Mouse (Mus musculus) stomach, postnatal 0 days (tissue): ENCODE measurements at regions not wholly inside any gene's neighbourhood (a gene's known extent, or its start where the extent isn't known, plus 50 kb on each side); places are given as distances from the start of the nearest gene placed in this dataset.

ENCODE experiments used
- ATAC-seq: fragments of 200-750 bp; cut with Nextera tagmentation; 2 replicates; pipeline ENCODE4 v1.8.0; 2017; ENCODE audit not compliant: low FRiP score, low TSS enrichment
- DNase-seq: peaks from one replicate; pipeline ENCODE4 v3.0.0-alpha.2; 2016; ENCODE audit warnings: low spot score
- H3K27ac ChIP-seq: fragments of 300-500 bp; sonication (generic); replicated peaks from 2 replicates; pipeline ENCODE4 v1.5.1; 2014; ENCODE audit warnings: mild to moderate bottlenecking, control low read depth
- H3K27me3 ChIP-seq: fragments of 300-500 bp; sonication (generic); 2 replicates; pipeline ENCODE4 v1.6.1; 2014; ENCODE audit warnings: low read length; ENCODE audit not compliant: control insufficient read depth, insufficient read depth
- H3K36me3 ChIP-seq: fragments of 300-500 bp; sonication (generic); 2 replicates; pipeline ENCODE4 v1.6.1; 2014; ENCODE audit warnings: low read length, mixed read lengths; ENCODE audit not compliant: control insufficient read depth, insufficient read depth
- H3K4me1 ChIP-seq: fragments of 300-500 bp; sonication (generic); replicated peaks from 2 replicates; pipeline ENCODE4 v1.6.1; 2014; ENCODE audit warnings: antibody characterized with exemption; ENCODE audit not compliant: control insufficient read depth, insufficient read depth
- H3K4me2 ChIP-seq: fragments of 300-500 bp; sonication (generic); replicated peaks from 2 replicates; pipeline ENCODE4 v1.6.1; 2014; ENCODE audit warnings: low read depth, mild to moderate bottlenecking, control low read depth, moderate library complexity
- H3K4me3 ChIP-seq: fragments of 300-500 bp; sonication (generic); 2 replicates; pipeline ENCODE4 v1.5.1; 2014; ENCODE audit warnings: low read depth, low read length, control low read depth
- H3K9ac ChIP-seq: fragments of 300-500 bp; sonication (generic); 2 replicates; pipeline ENCODE4 v1.6.1; 2014; ENCODE audit warnings: mild to moderate bottlenecking, low read length, control low read depth, mixed read lengths
- H3K9me3 ChIP-seq: fragments of 300-500 bp; sonication (generic); 2 replicates; pipeline ENCODE4 v1.6.1; 2016; ENCODE audit warnings: low read length; ENCODE audit not compliant: control insufficient read depth
- CTCF ChIP-seq: IDR thresholded peaks from 2 replicates; pipeline ENCODE4 v1.5.1; 2016; ENCODE audit warnings: antibody characterized with exemption, low read depth, mild to moderate bottlenecking, moderate library complexity
- EP300 ChIP-seq: optimal IDR thresholded peaks from 2 replicates; pipeline ENCODE3; 2016; ENCODE audit warnings: antibody characterized with exemption
- WGBS: fragments of 180-500 bp; shearing (Covaris S2); extraction: QIAGEN DNeasy Blood & Tissue Kit; methylation state at CpG from one replicate; pipeline ENCODE4 v1.1.7; 2014; 5-methylcytosine and 5-hydroxymethylcytosine counted together

DNA sequence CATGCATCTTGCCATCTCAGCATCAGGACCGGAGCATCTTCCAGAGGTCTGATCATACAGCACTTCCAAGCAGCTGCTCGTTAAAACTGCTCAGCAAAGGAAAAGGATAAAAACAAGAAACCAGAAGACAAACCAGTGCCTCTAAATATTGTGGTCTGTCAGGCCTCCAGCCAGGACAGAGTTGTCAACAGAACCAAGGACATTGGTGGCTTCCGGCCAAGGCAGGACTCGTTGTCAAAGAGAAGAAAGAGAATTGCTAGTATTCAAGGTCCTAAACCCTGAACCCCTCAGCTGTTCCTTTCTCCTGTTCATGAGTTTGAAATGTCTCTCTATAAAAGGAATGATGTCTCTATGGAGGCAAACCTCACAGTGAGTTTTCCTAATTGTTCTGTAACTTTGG lies 155.0 kb downstream of the Sp3 start:
- no peaks in the 10 kb centered on the region for H3K27me3 ChIP-seq
- H3K36me3 ChIP-seq, result no peaks in the 10 kb centered on the region
- 73% methylated on average over 4 of the region's 4 CpGs for WGBS
- H3K4me3 ChIP-seq, result no peak overlapping the region
- ATAC-seq, result no peak
- no peak overlapping the region for H3K27ac ChIP-seq
- no peaks in the 10 kb centered on the region for H3K4me1 ChIP-seq
- no peaks in the 10 kb centered on the region for H3K9me3 ChIP-seq
- TF ChIP-seq CTCF (no peak), EP300 (no peak)
- no peak overlapping the region for H3K4me2 ChIP-seq
- DNase-seq, result no peak
- no peak overlapping the region for H3K9ac ChIP-seq

DNA sequence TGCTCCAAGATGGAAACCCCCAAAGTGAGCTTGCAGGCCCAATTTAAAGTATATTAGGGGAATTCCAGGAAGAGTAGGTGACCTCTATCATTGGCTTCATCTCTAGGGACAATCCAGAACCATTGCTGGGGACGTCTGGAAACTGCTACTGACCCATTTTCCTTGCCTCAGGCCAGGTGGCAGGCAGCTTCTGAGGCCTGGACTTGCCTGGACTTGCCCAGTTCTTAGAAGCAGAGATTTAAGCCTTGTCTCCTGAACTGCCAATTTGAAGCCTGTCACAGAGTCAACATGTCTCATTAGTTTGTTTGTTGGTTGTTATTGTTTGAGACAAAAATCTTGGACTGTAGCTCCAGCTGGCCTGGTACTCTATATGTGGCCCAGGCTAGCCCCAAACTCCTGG lies 151.1 kb downstream of the Sp3 start:
- H3K4me1 ChIP-seq, result no peaks in the 10 kb centered on the region
- TF ChIP-seq EP300 (no peak), CTCF (no peak)
- no peak overlapping the region for H3K4me2 ChIP-seq
- no peaks in the 10 kb centered on the region for H3K27me3 ChIP-seq
- H3K9me3 ChIP-seq, result no peaks in the 10 kb centered on the region
- 15% methylated on average over 1 of the region's 1 CpGs for WGBS
- no peaks in the 10 kb centered on the region for H3K36me3 ChIP-seq
- H3K27ac ChIP-seq, result no peak overlapping the region
- no peak overlapping the region for H3K9ac ChIP-seq
- ATAC-seq (no peak), DNase-seq (no peak)
- H3K4me3 ChIP-seq, result no peak overlapping the region

DNA sequence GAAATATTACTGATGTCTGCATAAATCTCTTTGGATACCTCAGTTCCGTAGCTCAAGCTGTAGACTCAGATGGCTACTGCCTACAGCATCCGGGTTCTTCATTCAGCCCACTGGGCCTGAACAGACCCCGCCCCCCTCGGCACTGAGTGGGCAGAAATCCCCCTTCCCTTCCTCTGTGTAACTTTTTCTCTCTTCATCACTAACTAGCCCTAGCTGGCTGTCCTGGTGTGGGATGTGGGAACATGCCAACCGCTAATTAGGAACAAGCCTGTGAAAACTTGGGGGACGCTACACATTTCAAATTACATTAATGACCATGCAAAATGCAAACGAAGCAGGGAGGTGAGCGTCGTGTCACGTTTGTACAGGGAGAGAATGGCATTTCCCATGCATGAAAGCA lies 147.5 kb downstream of the Sp3 start:
- Histone ChIP-seq H3K4me2 (no peak overlapping the region), H3K4me3 (no peak overlapping the region), H3K27me3 (no peaks in the 10 kb centered on the region), H3K27ac (no peak overlapping the region), H3K9me3 (no peaks in the 10 kb centered on the region), H3K4me1 (no peaks in the 10 kb centered on the region), H3K36me3 (no peaks in the 10 kb centered on the region), H3K9ac (no peak overlapping the region)
- ATAC-seq (no peak), DNase-seq (no peak)
- whole genome bisulfite sequencing, result 88% methylated on average over 10 of the region's 10 CpGs
- no peak for TF ChIP-seq EP300
- no peak for TF ChIP-seq CTCF

DNA sequence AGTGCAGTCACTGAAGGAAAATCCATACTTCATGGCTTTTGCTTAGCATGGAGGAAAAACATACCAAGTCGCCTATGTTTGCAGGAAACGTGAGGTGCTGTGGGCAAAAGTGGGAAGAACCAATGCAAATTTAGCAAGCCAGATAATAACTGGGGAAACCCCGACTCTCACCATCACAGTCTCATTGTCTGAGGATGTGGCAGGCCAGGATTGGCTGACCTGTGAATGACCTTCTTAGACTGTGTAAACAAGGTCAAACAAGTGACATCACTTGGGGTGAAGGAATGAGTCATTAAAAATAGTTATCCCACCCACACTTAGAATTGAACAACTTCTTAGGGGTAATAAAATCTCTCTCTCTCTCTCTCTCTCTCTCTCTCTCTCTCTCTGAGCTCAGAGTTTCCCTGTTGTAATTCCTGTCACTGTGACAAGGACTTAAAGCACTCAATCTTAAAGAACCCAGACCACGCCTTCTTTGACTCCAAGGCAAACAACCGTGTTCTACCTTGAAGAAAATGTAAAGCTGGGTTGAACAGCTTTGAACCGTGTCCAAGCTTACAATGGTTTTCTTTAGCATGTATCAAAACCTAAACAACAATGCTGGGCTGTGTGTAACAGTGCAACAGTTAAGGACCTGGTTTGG lies 142.0 kb downstream of the Sp3 start:
- no peaks in the 10 kb centered on the region for H3K36me3 ChIP-seq
- no peak overlapping the region for H3K4me2 ChIP-seq
- no peaks in the 10 kb centered on the region for H3K4me1 ChIP-seq
- DNase-seq, result peak; percentile 76
- TF ChIP-seq CTCF (no peak), EP300 (no peak)
- H3K27ac ChIP-seq, result no peak overlapping the region
- no peak overlapping the region for H3K9ac ChIP-seq
- no peaks in the 10 kb centered on the region for H3K27me3 ChIP-seq
- no peak overlapping the region for H3K4me3 ChIP-seq
- WGBS, result 25% methylated on average over 6 of the region's 6 CpGs
- no peaks in the 10 kb centered on the region for H3K9me3 ChIP-seq
- ATAC-seq, result peak; percentile 95

DNA sequence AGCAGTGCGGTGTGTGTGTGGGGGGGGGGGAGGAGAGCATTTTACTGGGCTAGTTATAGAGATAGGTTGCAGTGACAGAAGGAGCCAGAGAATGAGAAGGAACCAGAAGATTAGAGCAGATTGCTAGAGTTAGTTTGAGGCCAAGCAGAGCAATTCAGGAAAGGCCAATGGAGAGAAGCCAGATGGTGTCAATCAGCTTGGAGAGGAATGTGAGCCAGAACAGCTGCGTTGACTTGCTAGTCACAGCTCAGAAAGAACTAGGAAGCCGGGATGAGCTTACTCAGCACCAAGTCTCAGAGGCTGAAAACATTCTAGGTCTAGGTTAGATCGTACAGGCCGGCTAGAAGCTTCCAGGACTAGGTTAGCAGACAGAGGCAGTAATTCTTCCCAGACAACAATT lies 140.6 kb downstream of the Sp3 start:
- TF ChIP-seq CTCF, result no peak
- no peak for TF ChIP-seq EP300
- no peak overlapping the region for H3K4me3 ChIP-seq
- H3K36me3 ChIP-seq, result no peaks in the 10 kb centered on the region
- H3K9ac ChIP-seq, result no peak overlapping the region
- no peak for ATAC-seq
- WGBS, result 71% methylated on average over 5 of the region's 5 CpGs
- no peak overlapping the region for H3K27ac ChIP-seq
- no peaks in the 10 kb centered on the region for H3K9me3 ChIP-seq
- no peak overlapping the region for H3K4me2 ChIP-seq
- H3K4me1 ChIP-seq, result no peaks in the 10 kb centered on the region
- H3K27me3 ChIP-seq, result no peaks in the 10 kb centered on the region
- no peak for DNase-seq

DNA sequence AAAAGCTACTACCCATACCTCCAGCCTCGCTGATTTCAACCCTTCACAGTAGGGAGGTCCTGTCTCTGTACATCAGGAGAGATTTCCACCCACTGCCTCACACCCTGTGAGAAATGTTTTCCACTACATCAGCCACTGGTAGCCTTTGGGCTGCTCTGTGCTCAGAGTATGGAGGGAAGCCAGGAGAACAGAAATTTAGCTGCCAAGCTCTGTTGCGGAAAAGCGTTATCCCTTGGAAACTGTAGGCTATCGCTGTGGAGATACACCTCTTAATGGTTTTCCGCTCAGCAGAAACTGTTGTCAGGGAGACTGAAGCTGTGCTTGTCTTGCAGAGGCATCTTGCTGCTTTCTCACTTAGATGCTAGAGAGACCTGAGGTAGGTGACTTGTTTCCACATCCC lies 138.9 kb downstream of the Sp3 start:
- ATAC-seq (no peak), DNase-seq (no peak)
- no peak for TF ChIP-seq EP300
- no peak for TF ChIP-seq CTCF
- Histone ChIP-seq H3K4me3 (no peak overlapping the region), H3K4me2 (no peak overlapping the region), H3K9me3 (no peaks in the 10 kb centered on the region), H3K27ac (no peak overlapping the region), H3K9ac (no peak overlapping the region), H3K4me1 (no peaks in the 10 kb centered on the region), H3K36me3 (no peaks in the 10 kb centered on the region), H3K27me3 (no peaks in the 10 kb centered on the region)
- WGBS, result 66% methylated on average over 5 of the region's 5 CpGs
